ENCODE assay signal across 7 mouse cellular contexts in genomic region chr9:71168511-71168910, GRCm38 (mm10). TPM values are rescaled to one million over a fixed set of nuclear protein-coding genes. Genes with fewer than 3 reads are reported as not detected.
DNase-seq lines count a peak whose midpoint lies in the region; ATAC-seq lines count a peak whose summit lies in the region.

Aqp9 (minus strand) TSS chr9:71168682.

- no peak for ATAC-seq in embryonic facial prominence, embryonic 13.5 days (ENCODE audit: insufficient number of reproducible peaks, insufficient read depth, low FRiP score, low TSS enrichment, low read depth)
- ATAC-seq in forebrain, embryonic 15.5 days (replicated peaks), result no peak
- ATAC-seq in megakaryocyte-erythroid progenitor cell, adult 5-6 weeks (replicated peaks; ENCODE audit: low FRiP score, low TSS enrichment, poor library complexity, severe bottlenecking), result no peak

- H3K4me2 ChIP-seq in embryonic facial prominence, embryonic 13.5 days, result no peak within 1 kb of the TSS
- no peak within 1 kb of the TSS; the same call in 1 of the 2 replicates for H3K4me2 ChIP-seq in forebrain, embryonic 15.5 days (replicated peaks)

- H3K9ac ChIP-seq in embryonic facial prominence, embryonic 13.5 days, result peak within 1 kb of the TSS; percentile 33; the same call in 1 of the 2 replicates
- H3K9ac ChIP-seq in forebrain, embryonic 15.5 days (replicated peaks), result no peak within 1 kb of the TSS

- no peaks in the 10 kb centered on the region for H3K27me3 ChIP-seq in embryonic facial prominence, embryonic 13.5 days
- H3K27me3 ChIP-seq in forebrain, embryonic 15.5 days, result no peaks in the 10 kb centered on the region

- peak; percentile 6 for DNase-seq in kidney, postnatal 14 days
- no peak for DNase-seq in kidney, postnatal 36 days
- no peak for DNase-seq in thymus, postnatal 36 days
- DNase-seq in layer of hippocampus, adult 18-20 months (ENCODE audit: low spot score in 2 of 2), result no peak

- peak within 1 kb of the TSS; percentile 44 for H3K27ac ChIP-seq in embryonic facial prominence, embryonic 13.5 days
- H3K27ac ChIP-seq in forebrain, embryonic 15.5 days (replicated peaks), result peak within 1 kb of the TSS; percentile 56

- 46% methylated on average over 12 of the region's 12 CpGs for WGBS in embryonic facial prominence, embryonic 13.5 days
- WGBS in forebrain, embryonic 15.5 days, result 34% methylated on average over 12 of the region's 12 CpGs

- no peaks in the 10 kb centered on the region for H3K9me3 ChIP-seq in embryonic facial prominence, embryonic 13.5 days
- no peaks in the 10 kb centered on the region for H3K9me3 ChIP-seq in forebrain, embryonic 15.5 days

- H3K4me1 ChIP-seq in embryonic facial prominence, embryonic 13.5 days, result peaks cover 13% of the 10 kb centered on the region
- peaks cover 17% of the 10 kb centered on the region for H3K4me1 ChIP-seq in forebrain, embryonic 15.5 days

- no peaks in the 10 kb centered on the region for H3K36me3 ChIP-seq in embryonic facial prominence, embryonic 13.5 days
- no peaks in the 10 kb centered on the region for H3K36me3 ChIP-seq in forebrain, embryonic 15.5 days

- no peak within 1 kb of the TSS for H3K4me3 ChIP-seq in embryonic facial prominence, embryonic 13.5 days
- no peak within 1 kb of the TSS for H3K4me3 ChIP-seq in forebrain, embryonic 15.5 days

RNA-seq across cellular contexts. Expression of gene Aqp9, which starts in this region (rescaled TPM):
- 0.66 and 0.88 TPM in 2 replicates for polyA plus RNA-seq in embryonic facial prominence, embryonic 13.5 days (2015; fragmentation: Nextera tagmentation; extraction: Ambion mirVana)
- polyA plus RNA-seq in forebrain, embryonic 15.5 days (2015; fragmentation: Nextera tagmentation; extraction: Ambion mirVana), result 0.37 and 0.98 TPM in 2 replicates
- 51.4 and 74.2 TPM in 2 replicates for total RNA-seq in megakaryocyte-erythroid progenitor cell, adult 5-6 weeks (2014; fragmentation: Nextera tagmentation)
- total RNA-seq in megakaryocyte-erythroid progenitor cell, adult 5-6 weeks (2017), result 62.6 and 84.9 TPM in 2 replicates
- total RNA-seq in layer of hippocampus, adult 18-20 months (2021), result 1 to 10 TPM; 2.6 to 3.4 TPM

Comparison
In these comparisons a context has a peak if more than half of its experiments do, and no peak if none do; other contexts are left out.
1. RNA of gene Aqp9 (total RNA-seq): 51.4 to 84.9 TPM in megakaryocyte-erythroid progenitor cell, adult 5-6 weeks; 2.6 to 3.4 TPM in layer of hippocampus, adult 18-20 months; every median in the first group is over 10 times any median in the second.